Mouse (Mus musculus) 3134 (cell line): ENCODE results near the gene Abca14.

ENCODE experiments used
- DNase-seq: peaks from one replicate; pipeline ENCODE4 v3.0.0-alpha.2; 2011; ENCODE audit warnings: low spot score; ENCODE audit not compliant: insufficient read length; ENCODE audit errors: extremely low read depth

Gene Abca14

DNA sequence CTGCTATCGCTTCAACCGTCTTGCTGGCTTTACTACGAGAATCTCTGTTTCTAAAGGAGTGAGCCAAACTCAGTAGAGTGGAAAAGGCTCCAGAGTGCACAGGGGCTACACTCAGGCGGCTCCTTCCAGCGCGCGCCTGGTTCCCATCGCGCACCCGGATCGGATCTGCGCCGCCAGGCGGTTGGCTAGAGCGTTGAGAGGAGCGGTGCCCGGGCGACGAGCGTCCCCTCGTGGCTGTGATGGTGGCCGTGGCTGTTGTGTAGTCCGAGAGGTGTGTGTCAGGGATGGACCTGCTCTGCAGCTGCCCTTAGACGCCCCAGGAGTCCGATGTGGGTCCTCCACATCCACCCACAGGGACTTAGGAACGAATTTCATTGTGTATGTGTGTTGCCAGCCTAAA, at the start of gene Abca14:
Gene Abca14, plus strand, starts transcription at position 173 of the 400 bp plus-strand sequence.
- DNase-seq = no peak

DNA sequence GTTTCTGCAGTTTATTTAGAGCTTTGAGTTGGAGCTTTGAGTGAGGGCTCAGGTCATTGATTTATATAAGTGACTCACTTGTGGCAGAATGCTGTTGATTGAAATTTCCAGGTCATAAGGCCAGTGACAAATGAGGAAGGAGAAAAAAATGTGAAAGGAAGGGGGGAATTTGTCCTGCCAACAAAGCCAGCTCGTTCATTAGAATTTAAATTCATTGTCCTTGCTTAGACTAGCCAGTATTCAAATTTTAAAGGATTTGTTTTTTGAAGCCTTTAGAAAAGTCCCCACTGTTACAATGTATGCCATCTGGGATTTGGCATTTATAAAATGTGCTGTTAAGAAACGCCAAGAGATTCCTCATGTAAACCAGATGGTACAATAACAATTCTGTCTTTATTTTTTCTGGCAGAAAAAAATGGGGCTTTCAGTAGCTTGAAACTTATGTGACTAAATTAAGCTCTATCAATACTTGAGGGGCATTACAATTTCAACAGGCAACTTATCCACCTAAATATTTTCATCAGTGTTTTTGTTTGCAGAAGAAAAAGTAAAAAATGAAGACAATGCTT, 46.8 kb upstream of the Abca14 start:
- DNase-seq = no peak

DNA sequence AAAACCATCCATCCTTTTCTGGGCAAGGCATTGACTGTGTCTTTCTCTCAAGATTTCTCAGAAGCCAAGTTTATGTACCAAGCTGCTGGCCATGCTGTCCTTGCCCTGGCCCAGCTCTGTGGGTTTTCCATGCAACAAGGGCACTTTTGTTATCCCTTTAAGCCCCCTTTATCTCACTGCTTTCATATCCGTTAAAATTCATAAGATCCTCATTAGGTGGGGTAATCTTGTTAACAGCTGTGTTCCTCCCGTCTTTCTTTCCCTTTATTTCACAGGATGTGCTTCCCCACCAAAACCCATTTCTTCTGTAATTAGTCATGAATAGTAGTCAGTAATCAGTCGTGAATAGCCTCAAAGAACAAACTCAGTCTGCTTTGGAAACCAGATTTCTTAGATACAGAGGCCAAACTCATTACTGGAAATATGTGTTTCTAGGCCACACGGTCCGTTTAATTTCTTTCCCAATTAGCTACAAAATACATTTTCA, 46.1 kb upstream of the Abca14 start:
- DNase-seq = no peak

DNA sequence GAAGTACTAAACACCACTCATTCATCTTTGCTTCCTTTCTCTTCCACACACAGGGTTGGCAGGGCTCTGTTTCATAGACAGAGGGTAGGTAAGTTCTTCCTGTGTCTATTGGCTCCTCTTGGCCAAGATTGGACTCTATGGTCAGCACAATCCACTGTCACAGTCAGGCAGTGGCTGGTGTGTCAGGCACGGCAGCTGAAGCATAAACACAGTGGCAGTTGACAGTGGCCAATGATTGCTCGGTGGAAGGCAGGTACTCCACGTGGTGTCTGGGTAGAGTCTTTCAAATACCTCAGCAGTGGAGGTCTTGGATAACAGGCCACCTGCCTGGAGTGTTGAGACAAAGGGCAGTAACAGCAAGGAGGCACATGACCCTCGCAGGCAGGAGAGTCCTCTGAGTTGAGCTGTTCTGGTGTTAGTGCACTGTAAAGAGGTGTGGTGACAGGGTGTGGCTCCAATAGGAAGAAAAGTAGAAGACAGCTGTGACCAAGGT, 45.6 kb upstream of the Abca14 start:
- no peak for DNase-seq

DNA sequence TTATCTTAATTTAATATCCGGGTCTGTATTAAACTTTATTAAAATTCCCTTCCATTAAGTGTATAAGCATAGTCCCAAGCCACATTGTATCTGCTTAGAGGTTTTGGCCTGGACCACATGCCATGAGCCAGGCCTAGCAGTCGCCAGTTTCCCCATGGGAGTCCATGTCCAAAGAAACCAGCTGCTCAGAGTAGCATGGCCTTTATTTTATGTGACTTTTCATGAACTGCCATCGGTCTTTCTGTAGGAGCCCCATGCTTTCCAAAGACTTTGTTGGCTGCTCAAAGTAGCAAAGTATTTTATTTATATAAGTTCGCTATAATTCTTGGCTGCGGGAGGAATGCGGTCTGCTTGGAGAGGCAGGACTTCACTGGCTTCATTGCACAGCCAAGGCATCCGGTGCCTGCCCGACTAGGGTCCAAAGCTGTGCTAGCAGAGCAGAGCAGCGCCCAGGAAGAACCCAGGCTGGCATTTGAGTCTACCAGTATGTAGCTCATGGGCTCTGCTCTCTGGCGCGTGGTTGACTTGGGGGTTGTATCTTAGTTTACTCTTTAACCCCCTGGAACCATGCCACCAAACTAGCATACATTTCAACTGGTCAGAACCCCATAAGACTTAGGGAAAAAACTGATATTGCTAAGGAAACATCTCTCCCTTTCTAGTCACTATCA, 40.0 kb upstream of the Abca14 start:
- DNase-seq = no peak

DNA sequence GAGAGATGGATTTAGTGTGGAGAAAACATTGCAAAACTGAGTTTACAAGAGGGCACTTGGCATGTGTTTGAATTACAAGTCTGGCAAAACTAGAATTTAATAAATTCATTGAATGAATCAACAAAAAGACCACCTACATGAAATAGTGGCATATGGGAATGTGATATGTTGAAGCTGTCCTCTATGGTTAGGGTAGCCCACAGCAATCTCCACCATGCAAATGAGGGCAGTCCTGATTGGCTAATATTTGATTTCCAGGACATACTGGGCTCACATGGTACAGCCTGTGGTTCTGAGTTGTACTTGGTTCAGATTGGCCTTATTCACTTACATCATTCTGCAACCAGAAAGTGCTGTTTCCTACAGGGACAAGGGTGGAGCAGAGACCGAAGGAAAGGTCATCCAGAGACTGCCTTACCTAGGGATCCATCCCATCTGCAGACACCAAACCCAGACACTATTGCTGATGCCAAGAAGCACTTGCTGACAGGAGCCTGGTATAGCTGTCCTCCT, 31.5 kb upstream of the Abca14 start:
- no peak for DNase-seq

DNA sequence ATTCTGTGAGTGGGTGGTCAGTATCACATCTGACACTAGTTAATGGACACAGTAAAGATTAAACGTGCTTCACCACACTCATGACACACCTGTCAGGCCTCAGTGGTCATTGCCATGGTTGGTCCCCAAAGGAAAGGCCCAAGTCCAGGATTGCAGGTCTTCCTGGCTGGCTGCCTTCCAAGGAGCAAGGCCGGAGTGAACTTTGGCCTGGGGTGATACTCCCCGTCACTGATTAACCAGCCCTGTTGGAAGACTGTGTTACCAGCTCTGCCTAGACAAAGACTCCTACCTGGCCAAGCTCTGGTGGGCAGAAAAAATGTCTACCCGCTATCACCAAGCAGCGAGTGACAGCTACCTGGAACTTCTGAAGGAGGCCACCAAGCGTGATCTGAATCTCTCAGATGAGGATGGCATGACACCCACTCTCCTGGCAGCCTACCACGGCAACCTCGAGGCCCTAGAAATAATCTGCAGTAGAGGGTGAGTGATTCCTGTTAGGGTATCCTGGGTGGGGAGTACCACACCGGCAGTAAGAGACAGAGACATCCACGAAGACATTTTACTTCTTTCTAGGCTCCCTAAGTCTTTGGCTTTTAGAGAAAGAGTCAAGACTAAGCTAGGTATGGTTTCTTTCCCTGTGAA, 30.0 kb upstream of the Abca14 start, which contains the start of gene Anks4b:
Gene Anks4b, plus strand, starts transcription at position 256 of the 642 bp plus-strand sequence.
- DNase-seq = no peak

DNA sequence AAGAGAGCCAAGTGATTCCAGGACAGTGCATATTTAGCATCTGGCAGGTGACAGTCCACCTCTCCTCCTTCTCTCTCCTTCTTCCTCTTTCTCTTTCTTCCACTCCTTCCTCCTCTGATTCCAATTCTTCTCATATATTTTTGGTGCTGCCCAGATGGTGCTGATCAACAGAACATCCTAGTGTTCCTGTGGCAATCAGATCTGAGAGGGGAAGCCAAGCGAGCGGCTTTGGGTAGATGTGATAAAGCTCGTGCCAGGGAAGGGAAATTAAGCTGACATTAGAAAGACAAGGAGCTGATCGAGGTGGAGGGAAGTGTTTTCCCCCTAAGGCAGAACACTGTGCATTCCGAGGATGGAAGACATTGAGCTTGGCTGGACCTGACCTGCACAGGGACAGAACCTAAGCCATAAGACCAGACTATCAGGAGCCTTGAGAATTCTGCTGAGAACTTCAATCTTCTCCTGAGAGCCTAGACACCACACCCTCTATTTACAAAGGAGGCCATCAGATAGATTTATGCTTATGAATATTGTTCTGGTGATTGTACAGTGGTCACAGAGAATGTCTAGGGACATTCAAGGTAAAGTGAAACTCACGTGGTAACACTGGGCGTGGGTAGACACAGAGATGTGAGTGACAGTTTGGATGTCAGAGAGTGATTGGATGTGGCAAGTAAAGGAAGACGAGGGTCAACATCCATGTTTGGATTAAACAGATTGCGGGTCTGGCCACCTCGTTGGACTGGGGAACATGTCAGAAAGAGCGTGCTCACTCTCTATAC, 28.8 kb upstream of the Abca14 start:
- no peak for DNase-seq

DNA sequence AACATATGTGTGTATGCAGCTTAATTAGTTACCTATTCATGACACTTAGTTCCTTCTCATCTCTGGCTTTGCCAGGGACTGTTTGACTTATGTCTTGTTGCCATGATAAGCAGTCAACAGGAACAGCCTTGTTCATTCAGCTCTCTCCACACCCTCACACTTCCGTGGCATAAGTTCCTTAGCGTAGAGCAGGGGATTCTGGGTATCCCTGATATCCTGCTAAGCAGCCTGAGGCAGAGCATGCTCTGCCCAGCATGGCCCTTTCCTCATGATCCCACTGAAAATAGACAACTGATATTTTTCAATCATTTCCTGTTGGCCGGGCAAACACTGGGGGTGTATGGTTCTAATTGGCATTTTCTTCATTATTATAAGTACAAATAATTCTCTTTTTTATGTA, 26.1 kb upstream of the Abca14 start:
- DNase-seq = no peak

DNA sequence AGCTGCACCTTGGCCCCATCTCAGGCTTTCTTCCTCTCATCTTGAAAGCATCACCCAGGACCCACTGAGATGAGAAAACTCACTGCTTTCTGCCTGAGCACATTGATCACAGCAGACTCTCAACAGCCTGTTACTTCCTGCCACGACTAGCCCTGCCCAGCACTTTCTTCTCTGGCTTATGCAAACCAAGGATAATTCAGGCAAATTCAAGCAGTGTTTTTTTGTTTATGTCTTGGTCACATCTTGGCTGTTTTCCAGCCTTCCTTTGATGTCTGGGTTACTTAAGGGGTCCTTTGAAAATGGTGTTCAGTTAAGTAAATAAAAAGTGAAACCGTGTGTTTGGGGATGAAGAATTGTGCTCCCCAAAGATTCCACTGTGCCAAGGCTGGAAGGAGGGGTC, 24.8 kb upstream of the Abca14 start:
- DNase-seq = no peak

DNA sequence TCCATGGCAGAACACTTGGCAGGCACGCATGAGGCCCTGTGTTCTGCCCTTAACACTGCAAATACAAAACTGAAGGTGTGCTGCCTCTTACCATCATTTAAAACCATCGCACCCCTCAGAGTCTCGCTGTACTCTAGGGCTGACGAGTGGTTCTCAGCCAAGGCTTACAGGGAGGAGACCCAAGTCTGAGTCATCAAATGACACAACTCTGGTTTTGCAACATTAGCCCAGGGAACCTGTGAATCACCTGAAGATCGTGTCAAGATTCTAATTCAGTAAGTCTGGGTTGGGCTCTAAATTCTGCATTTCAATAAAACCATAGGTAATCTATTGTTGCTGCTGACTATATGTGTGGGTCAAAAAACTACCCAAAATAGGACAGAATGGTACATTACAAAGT, 23.2 kb upstream of the Abca14 start:
- DNase-seq = no peak

DNA sequence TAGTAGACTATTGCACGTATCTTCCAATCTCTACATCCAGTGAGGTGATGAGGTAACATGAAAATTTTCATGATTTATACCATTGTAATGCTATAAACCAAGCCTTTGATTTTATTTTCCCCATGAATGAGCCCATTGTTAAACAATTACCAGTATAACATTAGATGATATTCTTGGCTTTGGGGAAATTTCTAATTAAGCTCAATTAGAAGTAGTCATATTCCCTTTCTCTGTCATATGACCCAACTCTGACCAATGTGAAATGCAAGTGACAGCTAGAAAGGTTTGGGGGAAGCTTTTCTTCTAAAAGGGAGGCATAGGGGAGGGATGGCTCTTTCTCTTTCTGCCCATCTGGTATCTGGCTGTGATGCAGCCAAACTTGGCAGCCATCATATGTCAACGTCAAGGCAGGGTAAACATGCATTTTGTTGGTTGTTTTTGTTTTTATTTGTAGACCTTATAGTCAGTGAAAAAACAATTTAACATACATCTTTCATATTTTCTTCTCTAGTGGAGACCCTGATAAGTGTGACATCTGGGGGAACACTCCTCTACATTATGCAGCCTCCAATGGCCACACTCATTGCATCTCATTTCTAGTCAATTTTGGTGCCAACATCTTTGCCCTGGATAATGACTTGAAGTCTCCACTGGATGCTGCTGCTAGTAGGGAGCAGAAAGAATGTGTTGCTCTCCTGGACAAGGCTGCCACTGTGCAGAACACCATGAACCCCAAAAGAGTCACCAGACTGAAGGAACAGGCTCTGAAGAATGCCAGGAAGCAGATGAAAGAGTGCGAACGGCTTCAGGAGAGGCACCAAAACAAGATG, 22.1 kb upstream of the Abca14 start:
- DNase-seq = no peak

DNA sequence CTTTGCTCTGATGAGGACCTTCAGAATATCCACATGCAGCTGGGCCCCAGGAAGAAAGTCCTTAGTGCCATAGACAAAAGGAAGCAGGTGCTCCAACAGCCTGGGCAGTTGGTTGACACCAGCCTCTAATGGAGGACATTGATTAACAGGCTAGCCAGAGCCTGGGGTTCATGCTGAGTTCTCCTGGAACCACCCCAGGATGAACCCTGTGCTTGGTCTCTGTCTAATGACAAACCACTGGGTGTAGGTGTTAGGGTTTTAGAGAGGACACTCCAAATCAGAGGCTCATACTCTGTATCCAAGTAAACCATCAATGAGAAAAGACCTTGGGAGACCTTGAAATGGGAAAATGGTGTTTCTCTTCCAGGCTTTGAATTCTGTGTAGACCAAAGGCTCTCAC, 20.9 kb upstream of the Abca14 start:
- no peak for DNase-seq

DNA sequence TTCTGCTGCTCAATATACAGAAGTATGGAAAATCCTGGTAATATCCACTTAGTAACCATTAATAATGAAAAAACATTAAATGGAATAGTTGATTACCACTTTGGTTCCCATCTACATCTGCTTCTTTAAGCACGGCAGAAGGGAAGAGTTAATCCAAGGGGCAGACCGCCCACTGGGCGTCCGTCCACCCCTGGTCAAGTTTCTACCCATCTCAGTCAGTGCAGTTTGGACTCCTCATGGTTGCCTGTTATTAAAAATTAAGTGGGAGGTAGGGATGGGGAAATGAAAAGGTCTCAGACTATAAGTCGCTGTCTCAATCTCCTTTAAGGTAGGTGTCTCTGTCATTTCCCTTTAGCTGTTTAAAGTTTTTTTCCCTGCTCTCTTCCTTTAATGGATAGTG, 14.8 kb upstream of the Abca14 start:
- no peak for DNase-seq

DNA sequence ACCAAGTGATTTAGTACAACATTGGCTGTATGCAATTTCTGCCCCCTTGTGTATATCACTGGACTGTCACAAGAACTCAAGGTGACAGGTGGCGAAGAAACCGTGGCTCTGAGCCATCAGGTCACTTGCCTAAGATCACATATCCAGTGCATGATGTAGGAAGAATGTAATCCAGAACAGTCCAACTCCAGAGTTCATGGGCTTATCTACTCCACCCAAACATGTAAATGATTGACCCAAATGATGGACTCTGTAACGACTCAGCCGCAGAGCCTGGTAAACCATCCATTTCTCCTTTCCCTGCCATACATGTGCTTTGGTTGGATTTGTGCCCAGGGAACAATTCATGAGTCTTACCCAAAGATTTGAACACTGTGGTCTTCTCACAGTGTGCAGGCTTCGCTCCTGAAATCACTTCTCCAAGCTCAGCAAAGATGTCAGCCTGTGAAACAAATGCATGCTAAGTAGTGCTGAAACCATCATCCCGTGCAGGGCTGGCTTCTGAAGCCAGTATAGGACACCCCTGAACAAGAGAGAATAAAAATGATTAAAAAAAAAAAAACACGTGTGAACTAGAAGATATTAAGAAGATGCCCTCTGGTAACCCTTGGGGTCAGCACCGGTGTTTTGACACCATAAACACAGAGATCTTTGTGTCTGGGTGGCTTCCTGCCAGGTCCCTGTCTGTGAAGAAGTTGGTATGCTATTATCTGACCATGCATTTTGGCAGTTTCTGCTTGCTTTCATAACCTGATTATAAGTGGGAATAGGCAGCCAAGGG, 14.2 kb upstream of the Abca14 start:
- DNase-seq = no peak

DNA sequence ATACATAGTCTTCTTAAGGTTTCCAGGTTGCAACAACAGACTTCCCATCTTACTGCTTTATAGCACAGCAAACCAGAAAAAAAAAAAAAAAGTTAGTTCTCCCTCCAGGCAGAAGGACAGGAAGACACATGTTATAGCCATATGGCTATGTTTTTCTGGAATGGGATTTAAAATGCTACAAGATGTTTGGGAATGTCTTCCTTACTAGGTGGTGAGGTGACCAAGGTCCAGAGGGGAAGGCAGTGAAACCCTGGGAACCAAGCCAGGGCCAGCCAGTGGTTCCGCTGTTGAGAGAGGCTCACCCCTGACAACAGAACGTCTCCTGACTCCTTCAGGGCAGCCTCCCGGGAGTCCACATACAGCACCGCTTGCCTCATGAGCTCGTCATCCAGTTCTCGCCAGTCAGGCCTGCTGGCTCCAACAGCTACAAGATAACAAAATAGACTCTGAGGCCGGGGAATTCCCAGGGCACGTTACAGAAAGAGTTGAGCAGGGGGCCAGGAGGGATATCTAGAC, 13.6 kb upstream of the Abca14 start:
- no peak for DNase-seq

DNA sequence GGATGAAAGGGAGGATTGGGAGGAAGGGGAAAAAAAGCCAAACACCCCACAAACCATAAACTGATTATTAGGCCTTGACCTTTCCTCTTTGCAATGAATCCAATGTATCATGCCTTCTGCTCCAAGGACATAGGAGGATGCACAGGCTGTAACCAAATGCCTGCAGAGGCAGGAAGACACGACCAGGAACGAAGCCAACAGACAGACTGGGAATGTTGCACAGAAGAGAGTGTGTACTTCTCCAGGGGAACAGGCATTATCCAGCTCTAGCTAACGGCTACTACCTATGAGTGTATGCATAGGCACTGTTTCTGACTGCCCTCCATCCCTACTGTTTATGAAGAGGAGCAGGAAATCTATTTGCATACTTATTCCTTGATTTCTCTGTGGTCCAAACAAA, 11.6 kb upstream of the Abca14 start:
- DNase-seq = no peak

DNA sequence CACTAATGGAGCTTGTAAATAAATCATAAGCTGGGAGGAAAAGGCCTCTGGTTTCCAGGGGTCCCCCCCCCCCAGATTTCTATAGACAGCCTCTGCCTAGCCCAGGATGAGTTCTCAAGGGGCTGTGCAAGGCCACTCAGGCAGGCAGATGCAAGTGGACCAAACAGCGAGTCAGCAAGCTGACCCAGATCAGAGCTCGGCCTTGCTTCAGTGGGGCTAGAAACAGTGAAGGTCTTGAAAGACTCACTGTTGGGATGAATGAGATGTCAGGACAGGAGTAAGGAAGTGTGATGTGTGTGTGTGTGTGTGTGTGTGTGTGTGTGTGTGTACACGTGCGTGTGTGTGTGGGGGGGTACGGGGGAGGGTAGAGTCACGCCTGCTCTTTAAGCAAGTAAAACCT, 10.9 kb upstream of the Abca14 start:
- DNase-seq = no peak

DNA sequence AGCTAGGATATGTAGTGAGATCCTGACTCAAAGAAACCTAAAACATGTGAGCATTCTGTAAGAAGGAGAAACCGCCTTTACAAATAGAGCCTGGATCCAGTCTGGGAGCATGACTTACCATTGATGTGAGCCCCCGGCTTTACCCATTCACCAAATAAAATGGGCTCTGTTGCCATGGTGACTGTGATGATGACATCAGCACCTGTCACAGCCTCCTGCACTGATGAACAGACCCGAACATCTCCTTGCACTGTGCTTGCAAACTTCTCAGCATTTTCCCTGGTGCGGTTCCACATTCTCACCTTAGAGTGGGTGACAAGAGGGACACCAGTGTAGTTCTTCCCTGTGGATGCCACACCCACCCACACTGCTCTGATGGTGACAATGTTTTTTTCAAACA, 8.6 kb upstream of the Abca14 start:
- no peak for DNase-seq
